Mouse (Mus musculus) limb, embryonic 15.5 days (tissue): ENCODE measurements around the gene Jam3. TPM values are rescaled to one million over a fixed set of nuclear protein-coding genes. Genes with fewer than 3 reads are reported as not detected.
"Not testable (repeated sequence)": the region's sequence is repeated elsewhere in the genome, so short reads cannot be mapped to it uniquely, and the experiment has no call there.

Experiments
- ATAC-seq: fragments of 200-750 bp; cut with Nextera tagmentation; 2 replicates; pipeline ENCODE4 v1.8.0; 2017; ENCODE audit warnings: low read depth, moderate TSS enrichment; ENCODE audit not compliant: insufficient number of reproducible peaks, low FRiP score, low TSS enrichment
- H3K27ac ChIP-seq: fragments of 300-500 bp; sonication (generic); 2 replicates; pipeline ENCODE4 v1.5.1; 2015; ENCODE audit warnings: moderate library complexity, mild to moderate bottlenecking, inconsistent platforms
- H3K27me3 ChIP-seq: fragments of 300-500 bp; sonication (generic); 2 replicates; pipeline ENCODE4 v1.6.1; 2015; ENCODE audit warnings: inconsistent platforms
- H3K36me3 ChIP-seq: fragments of 300-500 bp; sonication (generic); 2 replicates; pipeline ENCODE4 v1.6.1; 2015; ENCODE audit warnings: inconsistent platforms
- H3K4me1 ChIP-seq: fragments of 300-500 bp; sonication (generic); 2 replicates; pipeline ENCODE4 v1.6.1; 2015; ENCODE audit warnings: inconsistent platforms
- H3K4me2 ChIP-seq: fragments of 300-500 bp; sonication (generic); 2 replicates; pipeline ENCODE4 v1.6.1; 2015; ENCODE audit warnings: mild to moderate bottlenecking, inconsistent platforms
- H3K4me3 ChIP-seq: fragments of 300-500 bp; sonication (generic); 2 replicates; pipeline ENCODE4 v1.5.1; 2015; ENCODE audit warnings: mild to moderate bottlenecking, inconsistent platforms
- H3K9ac ChIP-seq: fragments of 300-500 bp; sonication (generic); 2 replicates; pipeline ENCODE4 v1.6.1; 2015; ENCODE audit warnings: inconsistent platforms
- H3K9me3 ChIP-seq: fragments of 300-500 bp; sonication (generic); 2 replicates; pipeline ENCODE4 v1.6.1; 2016; ENCODE audit warnings: inconsistent platforms
- WGBS: fragments of 180-500 bp; shearing (Covaris S2); methylation state at CpG from one replicate; pipeline ENCODE4 v1.1.7; 2015; 5-methylcytosine and 5-hydroxymethylcytosine counted together
- polyA plus RNA-seq: library from polyadenylated mRNA; unstranded; fragments of >200 nt; fragmentation: Nextera tagmentation; extraction: Ambion mirVana; gene quantifications from 2 replicates; pipeline ENCODE4 v1.2.1, GENCODE M21; 2015

The Jam3 gene
- polyA plus RNA-seq, 1 experiment from 2014 or later, result 96.1 TPM

DNA sequence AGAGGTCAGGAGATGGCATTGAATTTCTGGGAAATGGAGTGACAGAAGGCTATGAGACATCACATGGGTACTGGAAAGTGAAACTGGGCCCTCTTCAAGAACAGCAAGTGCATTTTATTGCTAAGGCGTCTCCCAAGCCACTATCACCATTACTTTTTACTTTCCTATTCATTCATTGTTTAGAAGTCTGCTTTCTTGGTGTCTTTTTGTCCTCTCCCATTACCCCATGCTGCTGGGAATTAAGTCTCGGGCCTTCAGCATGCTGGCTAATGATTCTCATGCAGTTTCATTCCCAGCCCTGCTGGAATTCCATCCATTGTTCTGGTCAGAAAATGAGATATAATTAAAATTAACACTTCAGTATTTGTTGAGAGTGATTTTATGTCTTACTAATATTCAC is 9.7 kb upstream of the Jam3 start:
- no peaks in the 10 kb centered on the region for H3K27me3 ChIP-seq
- H3K4me1 ChIP-seq, result no peaks in the 10 kb centered on the region
- WGBS, result 55% methylated on average over 2 of the region's 2 CpGs
- no peaks in the 10 kb centered on the region for H3K9me3 ChIP-seq
- no peak overlapping the region for H3K4me3 ChIP-seq
- ATAC-seq, result no peak
- no peak overlapping the region for H3K4me2 ChIP-seq
- H3K36me3 ChIP-seq, result no peaks in the 10 kb centered on the region
- no peak overlapping the region for H3K9ac ChIP-seq
- H3K27ac ChIP-seq, result no peak overlapping the region

DNA sequence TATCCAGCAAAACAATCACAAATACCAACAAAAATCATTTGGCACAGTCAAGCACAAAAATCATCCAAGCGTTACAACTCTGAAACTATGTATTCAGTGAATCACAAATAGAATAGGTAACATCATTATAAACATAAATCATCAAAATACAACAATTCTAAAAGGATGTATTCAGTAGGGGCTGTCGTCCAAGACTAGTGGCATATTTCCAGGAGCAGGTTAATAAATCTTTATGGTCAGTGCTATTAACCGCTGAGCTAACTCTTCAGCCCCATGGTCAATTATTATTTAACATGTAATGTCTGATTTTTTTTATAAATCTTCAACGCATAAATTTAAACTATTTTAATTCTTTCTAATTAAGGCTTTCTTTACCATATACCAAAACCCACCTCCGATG is 8.4 kb upstream of the Jam3 start:
- H3K27ac ChIP-seq, H3K9ac ChIP-seq, H3K36me3 ChIP-seq, ATAC-seq, H3K4me2 ChIP-seq, H3K4me1 ChIP-seq, H3K4me3 ChIP-seq, H3K27me3 ChIP-seq, H3K9me3 ChIP-seq: not testable (repeated sequence)
- WGBS, result 66% methylated on average over 5 of the region's 5 CpGs

DNA sequence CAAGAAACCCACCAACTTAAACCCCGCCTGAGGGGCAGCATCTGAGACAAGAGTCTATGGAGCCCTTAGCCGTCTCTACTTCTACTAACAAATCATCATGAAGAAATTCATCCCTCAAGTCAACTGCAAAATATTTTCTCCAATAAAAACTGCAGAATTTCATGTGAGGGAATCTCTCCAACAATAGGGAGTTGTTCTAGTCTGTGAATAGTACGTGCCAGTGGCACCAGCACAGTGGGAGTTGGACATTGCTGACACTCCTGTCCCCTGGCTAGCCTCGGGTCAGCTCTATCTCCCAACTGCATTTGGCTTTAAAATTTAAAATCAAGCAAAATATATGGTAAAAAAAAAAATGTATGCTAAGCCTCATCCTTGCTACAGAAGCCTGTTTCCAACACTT is 1.4 kb downstream of the Jam3 start:
- Histone ChIP-seq H3K4me2 (peak overlapping the region; percentile 64; the same call in 1 of the 2 replicates), H3K27me3 (no peaks in the 10 kb centered on the region), H3K4me3 (peak overlapping the region; percentile 71; the same call in 1 of the 2 replicates), H3K36me3 (no peaks in the 10 kb centered on the region), H3K9ac (no peak overlapping the region), H3K9me3 (no peaks in the 10 kb centered on the region), H3K4me1 (peaks cover 7% of the 10 kb centered on the region; the same call in 1 of the 2 replicates), H3K27ac (no peak overlapping the region)
- no peak for ATAC-seq
- 80% methylated on average over 4 of the region's 4 CpGs for WGBS

DNA sequence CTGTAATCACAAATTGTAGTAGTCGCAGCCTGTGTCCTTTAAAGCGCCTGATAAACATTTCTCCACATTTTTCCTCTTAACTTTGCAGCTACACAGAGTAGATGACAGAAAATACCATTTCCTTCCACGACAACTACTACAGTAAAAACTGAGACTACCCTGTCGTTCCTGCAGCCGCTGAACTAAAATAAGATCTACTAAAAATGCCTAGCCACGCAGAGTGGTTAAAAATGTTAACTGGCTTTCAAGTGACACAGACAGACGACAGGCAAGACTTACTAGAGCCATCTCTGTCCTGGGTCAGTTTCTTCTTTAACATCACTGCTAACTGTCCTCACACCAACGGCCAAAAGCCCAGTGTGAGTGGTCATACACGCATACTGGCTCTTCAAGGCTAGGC is 5.4 kb downstream of the Jam3 start:
- no peak overlapping the region for H3K9ac ChIP-seq
- ATAC-seq, result no peak
- no peaks in the 10 kb centered on the region for H3K36me3 ChIP-seq
- no peak overlapping the region for H3K4me2 ChIP-seq
- no peaks in the 10 kb centered on the region for H3K27me3 ChIP-seq
- H3K4me3 ChIP-seq, result no peak overlapping the region
- peak overlapping the region; percentile 44; the same call in 1 of the 2 replicates for H3K27ac ChIP-seq
- WGBS, result 46% methylated on average over 9 of the region's 9 CpGs
- H3K9me3 ChIP-seq, result no peaks in the 10 kb centered on the region
- peaks cover 7% of the 10 kb centered on the region; the same call in 1 of the 2 replicates for H3K4me1 ChIP-seq

DNA sequence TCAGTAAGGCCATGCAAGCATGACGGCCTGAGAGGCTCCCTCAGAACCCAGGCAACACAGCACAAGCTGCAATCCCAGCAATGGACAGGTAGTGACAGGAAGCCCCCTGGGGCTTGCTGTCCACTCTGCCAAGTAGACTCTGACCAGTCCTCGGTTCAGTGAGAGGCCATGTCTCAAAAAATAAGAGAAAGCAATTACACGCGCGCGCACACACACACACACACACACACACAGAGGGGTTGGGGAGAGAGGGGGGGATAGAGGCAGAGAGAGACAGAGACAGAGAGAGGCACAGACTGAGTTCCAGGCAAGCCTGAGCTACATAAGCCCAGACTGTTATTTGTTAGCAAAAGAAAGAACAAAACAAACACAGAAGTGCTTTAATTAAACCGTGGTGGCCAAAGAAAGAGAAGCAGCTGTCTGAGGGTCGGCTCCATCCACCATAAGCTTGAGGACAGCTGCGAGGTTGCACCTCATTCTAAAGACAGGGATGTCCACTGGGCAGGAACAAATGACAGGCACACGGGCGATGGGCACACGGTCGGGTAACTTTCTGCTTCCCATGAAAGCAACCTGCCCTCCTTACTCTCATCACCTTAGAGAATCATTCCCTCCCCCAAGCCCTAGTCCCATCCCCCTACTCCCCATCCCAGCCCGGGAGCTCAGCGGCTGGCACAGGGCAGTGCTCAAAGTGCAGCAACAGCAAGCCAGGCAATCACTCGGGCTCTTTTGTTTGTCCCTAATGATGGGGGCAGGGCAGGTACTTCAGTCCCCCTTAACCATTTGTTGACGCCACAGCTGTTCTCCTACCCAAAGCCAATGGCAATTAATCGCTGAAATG is 6.4 kb downstream of the Jam3 start:
- no peaks in the 10 kb centered on the region for H3K36me3 ChIP-seq
- no peak overlapping the region; the same call in 1 of the 2 replicates for H3K27ac ChIP-seq
- no peak overlapping the region for H3K4me3 ChIP-seq
- ATAC-seq, result 0 out of 2 replicates have a peak, but pooled peaks have one; percentile 49
- H3K27me3 ChIP-seq, result no peaks in the 10 kb centered on the region
- no peak overlapping the region for H3K9ac ChIP-seq
- H3K4me2 ChIP-seq, result no peak overlapping the region
- WGBS, result 30% methylated on average over 18 of the region's 18 CpGs
- H3K4me1 ChIP-seq, result no peaks in the 10 kb centered on the region
- no peaks in the 10 kb centered on the region for H3K9me3 ChIP-seq

DNA sequence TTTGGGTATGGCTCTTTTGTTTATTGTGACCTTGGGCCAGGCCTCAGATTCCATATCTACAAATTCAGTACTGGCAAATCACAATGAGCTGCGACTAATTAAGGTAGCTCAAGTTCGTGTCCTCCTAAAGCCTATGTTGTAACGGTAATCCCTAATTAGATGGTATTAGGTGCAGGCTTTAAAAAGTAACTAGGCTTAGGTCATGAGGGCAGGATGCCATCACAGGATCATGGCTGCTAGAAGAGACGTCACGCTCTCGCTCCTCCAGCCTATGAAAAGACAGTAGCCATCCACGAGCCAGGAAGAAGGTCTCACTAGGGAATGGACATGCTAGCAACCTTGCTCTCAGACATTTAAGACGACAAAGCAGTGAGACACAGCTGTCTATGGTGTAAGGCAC is 7.3 kb downstream of the Jam3 start:
- Histone ChIP-seq H3K27ac (no peak overlapping the region), H3K4me2 (no peak overlapping the region), H3K36me3 (no peaks in the 10 kb centered on the region), H3K4me3 (no peak overlapping the region), H3K27me3 (no peaks in the 10 kb centered on the region), H3K9ac (no peak overlapping the region), H3K9me3 (no peaks in the 10 kb centered on the region), H3K4me1 (no peaks in the 10 kb centered on the region)
- WGBS, result 72% methylated on average over 8 of the region's 8 CpGs
- no peak for ATAC-seq

DNA sequence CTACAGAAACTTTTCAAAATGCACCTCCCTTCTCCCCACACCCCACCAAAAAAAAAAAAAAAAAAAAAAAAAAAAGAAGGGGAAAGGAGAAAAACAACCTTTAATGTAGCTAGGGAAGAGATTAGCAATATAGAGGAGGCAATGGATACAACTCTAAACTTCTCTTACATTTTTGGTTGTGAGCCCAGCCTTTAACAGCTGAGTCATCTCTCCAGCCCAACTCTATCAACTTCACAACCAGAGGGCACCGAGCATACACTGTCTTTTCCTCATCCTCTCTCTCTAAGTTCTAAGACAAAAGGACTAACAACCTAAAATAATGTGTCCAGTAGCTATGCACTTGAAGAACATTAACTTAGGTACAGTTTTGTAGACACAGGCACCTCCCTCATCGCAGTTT is 8.4 kb downstream of the Jam3 start:
- no peaks in the 10 kb centered on the region for H3K27me3 ChIP-seq
- H3K4me2 ChIP-seq, result no peak overlapping the region
- no peaks in the 10 kb centered on the region for H3K9me3 ChIP-seq
- H3K36me3 ChIP-seq, result no peaks in the 10 kb centered on the region; the same call in 1 of the 2 replicates
- H3K27ac ChIP-seq, result no peak overlapping the region
- no peak overlapping the region for H3K9ac ChIP-seq
- ATAC-seq, result no peak
- no peaks in the 10 kb centered on the region for H3K4me1 ChIP-seq
- no peak overlapping the region for H3K4me3 ChIP-seq
- WGBS, result 93% methylated on average over 2 of the region's 2 CpGs

DNA sequence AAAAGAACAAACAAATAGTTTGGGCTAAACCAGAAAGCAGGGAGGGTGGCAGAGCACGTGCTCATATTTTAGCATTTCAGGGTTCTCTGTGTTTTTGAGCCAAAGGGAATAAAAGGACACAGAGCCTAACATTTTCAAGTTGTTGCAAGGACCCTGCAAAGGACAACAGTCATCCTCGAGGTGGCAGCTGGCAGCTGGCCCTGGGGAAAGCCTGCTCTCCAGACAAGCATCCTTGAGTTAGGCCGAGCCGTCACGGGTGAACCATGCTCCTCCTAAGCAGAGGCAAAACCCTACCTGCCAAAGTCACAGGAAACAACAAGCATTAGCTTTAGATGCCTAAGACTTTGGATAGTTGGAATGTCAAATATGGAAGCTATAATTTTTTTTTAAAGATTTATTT is 10.2 kb downstream of the Jam3 start:
- Histone ChIP-seq H3K9ac (no peak overlapping the region), H3K4me2 (no peak overlapping the region), H3K4me3 (no peak overlapping the region), H3K4me1 (no peaks in the 10 kb centered on the region), H3K36me3 (peaks cover 11% of the 10 kb centered on the region), H3K27me3 (no peaks in the 10 kb centered on the region), H3K27ac (no peak overlapping the region), H3K9me3 (no peaks in the 10 kb centered on the region)
- 81% methylated on average over 5 of the region's 5 CpGs for WGBS
- no peak for ATAC-seq

DNA sequence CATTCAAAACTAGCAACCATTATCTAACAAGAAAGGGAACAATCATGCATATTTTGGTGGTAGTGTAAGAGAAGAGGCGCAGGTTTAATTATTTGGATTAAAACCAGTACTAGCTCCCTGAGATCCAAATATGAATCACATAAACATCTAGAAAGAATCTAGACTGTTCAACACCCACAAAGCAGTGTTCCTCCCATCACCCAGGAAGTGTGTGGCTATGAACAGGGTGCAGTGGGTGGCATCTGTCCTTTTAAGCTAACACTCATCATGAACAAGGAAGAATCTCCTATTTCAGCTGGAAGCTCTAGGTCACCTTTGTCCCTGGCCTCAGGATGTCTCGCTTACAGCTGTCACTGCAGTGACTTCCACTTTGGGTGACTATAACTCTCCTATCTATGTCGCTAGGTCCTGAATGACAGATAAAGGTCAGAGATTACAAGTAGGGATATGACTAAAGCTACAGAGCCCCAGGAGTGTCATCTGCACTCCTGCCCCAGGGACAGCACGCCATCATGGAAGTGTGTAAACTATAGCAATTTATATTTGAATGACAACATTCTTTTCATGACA is 10.9 kb downstream of the Jam3 start:
- Histone ChIP-seq H3K36me3 (peaks cover 11% of the 10 kb centered on the region), H3K4me3 (no peak overlapping the region), H3K4me1 (no peaks in the 10 kb centered on the region), H3K9ac (no peak overlapping the region), H3K27ac (no peak overlapping the region), H3K27me3 (no peaks in the 10 kb centered on the region), H3K4me2 (no peak overlapping the region), H3K9me3 (no peaks in the 10 kb centered on the region)
- whole genome bisulfite sequencing, result 90% methylated on average over 4 of the region's 4 CpGs
- ATAC-seq, result no peak

DNA sequence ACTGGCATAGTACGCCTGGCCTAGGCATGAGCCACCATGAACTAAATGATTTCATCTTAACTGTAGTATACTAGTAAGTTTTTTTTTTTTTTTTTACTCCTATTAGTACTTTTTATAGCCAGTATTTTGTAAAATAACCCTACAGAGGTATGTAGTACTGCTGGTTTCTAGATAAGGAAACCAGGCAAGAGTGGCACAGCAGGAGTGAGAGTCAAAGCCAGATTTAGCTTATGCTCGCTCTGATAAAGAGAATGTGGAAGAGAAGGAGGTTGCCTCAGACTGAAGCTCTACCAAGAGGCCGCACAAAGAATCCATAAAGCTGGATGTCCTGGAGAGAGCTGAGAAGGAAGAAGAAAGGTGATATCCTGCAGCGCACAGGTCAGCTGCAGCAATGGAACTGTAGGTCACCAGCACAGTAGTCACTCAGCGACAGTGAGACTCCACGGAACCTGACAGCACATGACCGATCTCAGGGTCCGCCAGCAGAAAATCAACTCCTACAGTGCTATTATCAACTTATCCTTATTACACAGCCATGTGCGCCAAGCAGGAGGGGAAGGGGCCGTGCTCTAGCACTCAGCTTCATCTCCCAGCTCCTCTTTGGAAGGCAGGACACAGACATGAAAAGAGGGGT is 14.7 kb downstream of the Jam3 start:
- WGBS, result 93% methylated on average over 10 of the region's 10 CpGs
- no peaks in the 10 kb centered on the region for H3K27me3 ChIP-seq
- H3K9ac ChIP-seq, result no peak overlapping the region
- peaks cover 11% of the 10 kb centered on the region for H3K36me3 ChIP-seq
- H3K4me2 ChIP-seq, result no peak overlapping the region
- no peak overlapping the region for H3K4me3 ChIP-seq
- no peaks in the 10 kb centered on the region for H3K4me1 ChIP-seq
- no peak overlapping the region for H3K27ac ChIP-seq
- no peak for ATAC-seq
- no peaks in the 10 kb centered on the region for H3K9me3 ChIP-seq

DNA sequence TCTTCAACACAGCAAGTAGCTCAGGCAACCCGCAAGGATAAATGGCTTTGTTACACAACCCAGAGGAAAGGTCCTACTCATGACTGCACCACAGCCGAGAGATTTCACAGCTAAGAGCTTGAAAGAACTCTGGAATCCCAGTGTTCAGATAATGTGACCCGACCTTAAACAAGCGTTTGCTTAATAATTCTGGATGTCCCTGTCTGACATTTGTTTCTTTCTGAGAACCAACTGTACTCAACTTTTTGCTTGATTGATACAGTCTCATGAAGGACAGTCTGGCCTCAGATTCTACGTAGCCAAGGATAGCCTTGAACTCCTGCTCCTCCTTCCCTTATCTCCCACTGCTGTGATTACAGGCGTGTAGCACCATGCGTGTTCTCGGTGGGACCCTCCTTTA is 18.6 kb downstream of the Jam3 start:
- ATAC-seq, result no peak
- H3K27me3 ChIP-seq, result no peaks in the 10 kb centered on the region
- no peak overlapping the region for H3K4me3 ChIP-seq
- no peak overlapping the region for H3K9ac ChIP-seq
- 88% methylated on average over 8 of the region's 8 CpGs for WGBS
- H3K4me2 ChIP-seq, result no peak overlapping the region
- H3K4me1 ChIP-seq, result no peaks in the 10 kb centered on the region
- H3K9me3 ChIP-seq, result no peaks in the 10 kb centered on the region
- H3K27ac ChIP-seq, result no peak overlapping the region
- H3K36me3 ChIP-seq, result peaks cover 11% of the 10 kb centered on the region; the same call in 1 of the 2 replicates

DNA sequence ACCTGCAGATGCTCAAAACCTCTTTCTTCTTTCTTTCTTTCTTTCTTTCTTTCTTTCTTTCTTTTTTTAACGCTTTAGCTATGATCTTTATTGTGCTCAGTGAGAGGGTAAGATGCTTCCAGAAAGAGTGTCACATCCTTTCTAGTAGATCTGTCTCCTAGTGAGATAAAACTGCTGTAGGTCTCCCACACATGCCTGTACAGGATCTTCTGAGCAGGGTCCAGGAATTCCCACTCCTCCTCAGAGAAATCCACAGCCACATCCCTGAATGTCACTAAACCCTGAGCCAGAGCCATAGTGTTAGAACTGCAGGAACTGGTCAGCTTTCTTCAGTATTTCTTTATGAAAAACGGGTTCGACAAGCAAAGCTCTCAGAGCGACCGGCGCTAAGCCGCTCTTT is 19.8 kb downstream of the Jam3 start:
- no peak overlapping the region for H3K4me3 ChIP-seq
- no peak overlapping the region for H3K4me2 ChIP-seq
- H3K4me1 ChIP-seq, result no peaks in the 10 kb centered on the region
- no peaks in the 10 kb centered on the region for H3K36me3 ChIP-seq
- no peaks in the 10 kb centered on the region for H3K9me3 ChIP-seq
- 86% methylated on average over 7 of the region's 7 CpGs for WGBS
- no peak overlapping the region for H3K27ac ChIP-seq
- no peaks in the 10 kb centered on the region for H3K27me3 ChIP-seq
- no peak for ATAC-seq
- no peak overlapping the region for H3K9ac ChIP-seq
